Mouse (Mus musculus) E14TG2a.4 (cell line): ENCODE measurements around the gene Ccdc120.

ENCODE experiments used
- CTCF ChIP-seq: conservative IDR thresholded peaks from 2 replicates; pipeline ENCODE4 v1.5.1; 2014; ENCODE audit warnings: low read length
- NANOG ChIP-seq: IDR thresholded peaks from 2 replicates; pipeline ENCODE4 v1.6.1; 2014; ENCODE audit warnings: borderline replicate concordance, low read length, mixed read lengths

- TF ChIP-seq CTCF (no peak), NANOG (no peak)
These were observed 9.6 kb downstream of the Ccdc120 start for GRCm38 (mm10) chrX:7741103-7741502.
